Mouse (Mus musculus) left cerebral cortex, adult 18-20 months (tissue): Measurements from ENCODE around the gene Gzmb. TPM values are rescaled to one million over a fixed set of nuclear protein-coding genes. Genes with fewer than 3 reads are reported as not detected.

Experiments used
- total RNA-seq, 2 experiments: library from RNA; stranded (reverse); gene quantifications; 2 replicates each; pipeline ENCODE4 v1.2.3; 2021

Gene Gzmb
- total RNA-seq, 2 experiments from 2014 or later: not detected

Other genes starting within 250 kb of the Gzmb start
- gene Mcpt1, start 244.3 kb downstream of the Gzmb start, total RNA-seq: not detected
- not detected for gene Mcpt9, start 231.8 kb downstream of the Gzmb start, total RNA-seq
- gene Mcpt2, start 220.2 kb downstream of the Gzmb start, total RNA-seq: not detected
- gene Mcpt4, start 199.9 kb downstream of the Gzmb start, total RNA-seq: not detected
- gene Mcpt8, start 177.0 kb downstream of the Gzmb start, total RNA-seq: not detected
- not detected for gene Ctsg, start 159.7 kb downstream of the Gzmb start, total RNA-seq
- not detected for gene Gzme, start 141.6 kb downstream of the Gzmb start, total RNA-seq
- not detected for gene Gzmd, start 129.7 kb downstream of the Gzmb start, total RNA-seq
- not detected for gene Gzmg, start 102.7 kb downstream of the Gzmb start, total RNA-seq
- gene Gzmn, start 87.7 kb downstream of the Gzmb start, total RNA-seq: not detected
- gene Gzmf, start 50.8 kb downstream of the Gzmb start, total RNA-seq: not detected
- not detected for gene Gzmc, start 27.6 kb downstream of the Gzmb start, total RNA-seq
- gene Atp12a, start 102.8 kb upstream of the Gzmb start, total RNA-seq: not detected
- gene Rnf17, start 140.3 kb upstream of the Gzmb start, total RNA-seq: under 1 TPM; 0.59 to 0.79 TPM